Mouse (Mus musculus): ENCODE measurements around the gene Amotl2. TPM values are rescaled to one million over a fixed set of nuclear protein-coding genes. Genes with fewer than 3 reads are reported as not detected.

The Amotl2 gene
- polyA plus RNA-seq, 1 experiment from 2014 or later: 40.1 TPM

GRCm38 (mm10) chr9:102722750-102723149 lies 6.3 kb downstream of the Amotl2 start:
- no peaks in the 10 kb centered on the region for H3K27me3 ChIP-seq (ENCODE audit: control insufficient read depth, insufficient read depth, low read depth, low read length)
- H3K4me1 ChIP-seq (replicated peaks; ENCODE audit: control insufficient read depth, insufficient read depth, low read length): peaks cover 73% of the 10 kb centered on the region
- peak overlapping the region; percentile 44 for H3K9ac ChIP-seq (ENCODE audit: low read length)
- no peaks in the 10 kb centered on the region for H3K9me3 ChIP-seq (ENCODE audit: control insufficient read depth, low read length)
- H3K36me3 ChIP-seq (ENCODE audit: control insufficient read depth, insufficient read depth, low read length): peaks cover 53% of the 10 kb centered on the region
- peak overlapping the region; percentile 92; the same call in 1 of the 2 replicates for H3K4me2 ChIP-seq (ENCODE audit: low read depth, low read length)
- ATAC-seq (ENCODE audit: low read depth): no peak
- 0 out of 2 replicates have a peak overlapping the region, but pooled peaks have one; percentile 63 for H3K4me3 ChIP-seq (ENCODE audit: low read length)
- peak overlapping the region; percentile 90 for H3K27ac ChIP-seq (ENCODE audit: low read length)
- 59% methylated on average over 4 of the region's 4 CpGs for WGBS

DNA sequence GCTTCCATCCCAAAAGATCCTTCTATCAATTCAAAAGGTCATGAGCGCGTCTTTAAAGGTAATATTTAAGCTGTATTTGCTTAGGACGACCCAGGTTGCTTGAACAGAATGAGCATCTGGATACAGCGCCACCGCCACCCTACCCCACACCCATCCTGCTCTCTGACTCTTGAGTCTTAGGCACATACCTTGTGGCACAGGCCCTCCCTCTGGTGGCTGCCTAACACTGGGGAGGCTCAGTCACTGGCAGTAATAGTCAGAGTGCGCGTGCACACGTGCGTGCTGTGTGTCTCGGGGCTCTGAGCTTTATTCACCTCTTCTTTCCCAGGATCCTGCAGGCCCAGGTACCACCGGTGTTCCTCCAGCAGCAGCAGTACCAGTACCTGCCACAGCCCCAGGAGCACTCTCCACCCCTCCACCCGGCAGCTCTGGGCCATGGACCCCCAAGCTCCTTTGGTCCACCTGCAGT lies 6.8 kb downstream of the Amotl2 start:
- no peak for ATAC-seq (ENCODE audit: low read depth)
- peaks cover 59% of the 10 kb centered on the region for H3K36me3 ChIP-seq (ENCODE audit: control insufficient read depth, insufficient read depth, low read length)
- H3K4me3 ChIP-seq (ENCODE audit: low read length): no peak overlapping the region
- peak overlapping the region; percentile 90 for H3K27ac ChIP-seq (ENCODE audit: low read length)
- H3K9ac ChIP-seq (ENCODE audit: low read length): no peak overlapping the region; the same call in 1 of the 2 replicates
- WGBS: 59% methylated on average over 12 of the region's 12 CpGs
- no peaks in the 10 kb centered on the region for H3K9me3 ChIP-seq (ENCODE audit: control insufficient read depth, low read length)
- peaks cover 73% of the 10 kb centered on the region for H3K4me1 ChIP-seq (replicated peaks; ENCODE audit: control insufficient read depth, insufficient read depth, low read length)
- no peaks in the 10 kb centered on the region for H3K27me3 ChIP-seq (ENCODE audit: control insufficient read depth, insufficient read depth, low read depth, low read length)
- H3K4me2 ChIP-seq (ENCODE audit: low read depth, low read length): no peak overlapping the region

DNA sequence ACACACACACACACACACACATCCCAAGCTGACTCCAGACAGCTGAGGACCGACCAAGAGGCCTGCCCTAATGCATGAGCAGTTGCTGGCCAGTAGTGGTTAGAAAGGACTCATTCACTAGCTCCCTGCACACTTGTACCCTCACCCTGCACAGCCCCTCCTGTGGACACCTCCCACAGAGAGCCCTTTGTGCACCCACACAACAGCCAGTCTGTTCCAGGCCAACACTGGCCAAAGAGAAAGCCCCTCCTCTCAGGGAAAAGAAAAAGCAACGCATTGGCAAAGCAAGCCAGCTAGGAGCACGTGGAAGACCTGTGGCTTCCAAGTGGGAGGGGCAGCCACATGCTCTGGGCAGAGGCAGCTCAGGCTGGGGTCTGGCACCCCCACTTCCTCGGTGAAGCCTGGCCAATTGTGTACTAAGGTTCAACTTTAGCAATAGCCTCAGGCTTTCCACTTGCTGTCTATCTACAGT lies 7.6 kb downstream of the Amotl2 start:
- 25% methylated on average over 4 of the region's 4 CpGs for WGBS

GRCm38 (mm10) chr9:102724942-102725341 lies 8.5 kb downstream of the Amotl2 start:
- Histone ChIP-seq H3K27ac (ENCODE audit: low read length) (peak overlapping the region; percentile 90), H3K9ac (ENCODE audit: low read length) (peak overlapping the region; percentile 21; the same call in 1 of the 2 replicates), H3K27me3 (ENCODE audit: control insufficient read depth, insufficient read depth, low read depth, low read length) (no peaks in the 10 kb centered on the region), H3K9me3 (ENCODE audit: control insufficient read depth, low read length) (no peaks in the 10 kb centered on the region), H3K4me1 (replicated peaks; ENCODE audit: control insufficient read depth, insufficient read depth, low read length) (peaks cover 71% of the 10 kb centered on the region), H3K36me3 (ENCODE audit: control insufficient read depth, insufficient read depth, low read length) (peaks cover 75% of the 10 kb centered on the region), H3K4me2 (ENCODE audit: low read depth, low read length) (no peak overlapping the region), H3K4me3 (ENCODE audit: low read length) (no peak overlapping the region)
- ATAC-seq (ENCODE audit: low read depth): no peak
- WGBS: 77% methylated on average over 7 of the region's 7 CpGs

More for the DNA sequence above, 7.6 kb downstream of the Amotl2 start:
- peak overlapping the region; percentile 90 for H3K27ac ChIP-seq (ENCODE audit: low read length)
- peaks cover 73% of the 10 kb centered on the region for H3K4me1 ChIP-seq (replicated peaks; ENCODE audit: control insufficient read depth, insufficient read depth, low read length)
- no peak overlapping the region for H3K4me2 ChIP-seq (ENCODE audit: low read depth, low read length)
- no peaks in the 10 kb centered on the region for H3K9me3 ChIP-seq (ENCODE audit: control insufficient read depth, low read length)
- peaks cover 66% of the 10 kb centered on the region for H3K36me3 ChIP-seq (ENCODE audit: control insufficient read depth, insufficient read depth, low read length)
- no peak overlapping the region for H3K4me3 ChIP-seq (ENCODE audit: low read length)
- peak; percentile 18; the same call in 1 of the 2 replicates for ATAC-seq (ENCODE audit: low read depth)
- H3K9ac ChIP-seq (ENCODE audit: low read length): 0 out of 2 replicates have a peak overlapping the region, but pooled peaks have one; percentile 3
- no peaks in the 10 kb centered on the region for H3K27me3 ChIP-seq (ENCODE audit: control insufficient read depth, insufficient read depth, low read depth, low read length)

DNA sequence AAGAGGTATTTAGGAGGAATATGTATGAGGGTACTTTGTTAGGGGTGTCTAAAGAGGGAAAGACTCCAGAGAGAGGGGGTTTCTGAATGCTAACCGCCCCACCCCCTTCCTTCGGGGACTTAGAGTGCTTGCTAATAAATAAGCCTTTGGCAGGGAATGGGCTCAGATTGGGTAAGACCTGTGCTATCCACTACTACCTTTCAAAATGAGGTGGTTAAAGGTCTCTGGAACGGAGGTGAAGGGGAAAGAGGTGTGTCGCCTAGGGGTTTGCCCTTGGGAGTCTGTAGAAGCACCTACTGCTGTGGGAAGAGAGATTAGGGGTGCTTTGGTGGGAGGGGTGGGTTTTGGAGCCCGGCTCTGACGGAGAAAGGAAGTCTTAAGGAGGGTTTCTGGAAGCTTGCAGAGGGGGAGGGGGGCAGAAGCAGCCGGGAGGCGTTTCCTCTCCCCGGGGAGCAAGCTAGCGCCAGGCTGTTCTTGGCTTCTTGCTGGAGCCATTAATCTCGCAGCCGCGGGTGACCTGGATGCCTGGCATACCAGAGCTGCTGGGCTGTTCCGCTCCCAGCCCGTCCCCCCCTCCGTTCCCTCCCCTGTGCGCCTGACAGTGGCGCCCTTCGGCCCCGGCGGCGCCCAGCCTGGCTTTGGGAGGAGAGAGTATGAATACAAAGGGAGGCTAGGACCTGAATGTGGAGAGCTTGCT lies 9.6 kb downstream of the Amotl2 start:
- H3K36me3 ChIP-seq (ENCODE audit: control insufficient read depth, insufficient read depth, low read length): peaks cover 80% of the 10 kb centered on the region
- H3K27me3 ChIP-seq (ENCODE audit: control insufficient read depth, insufficient read depth, low read depth, low read length): no peaks in the 10 kb centered on the region
- H3K4me2 ChIP-seq (ENCODE audit: low read depth, low read length): peak overlapping the region; percentile 36
- ATAC-seq (ENCODE audit: low read depth): peak; percentile 93
- peaks cover 62% of the 10 kb centered on the region for H3K4me1 ChIP-seq (replicated peaks; ENCODE audit: control insufficient read depth, insufficient read depth, low read length)
- H3K27ac ChIP-seq (ENCODE audit: low read length): peak overlapping the region; percentile 90
- peak overlapping the region; percentile 13 for H3K4me3 ChIP-seq (ENCODE audit: low read length)
- H3K9ac ChIP-seq (ENCODE audit: low read length): peak overlapping the region; percentile 30
- H3K9me3 ChIP-seq (ENCODE audit: control insufficient read depth, low read length): no peaks in the 10 kb centered on the region
- WGBS: under 1% methylated on average over 21 of the region's 22 CpGs

DNA sequence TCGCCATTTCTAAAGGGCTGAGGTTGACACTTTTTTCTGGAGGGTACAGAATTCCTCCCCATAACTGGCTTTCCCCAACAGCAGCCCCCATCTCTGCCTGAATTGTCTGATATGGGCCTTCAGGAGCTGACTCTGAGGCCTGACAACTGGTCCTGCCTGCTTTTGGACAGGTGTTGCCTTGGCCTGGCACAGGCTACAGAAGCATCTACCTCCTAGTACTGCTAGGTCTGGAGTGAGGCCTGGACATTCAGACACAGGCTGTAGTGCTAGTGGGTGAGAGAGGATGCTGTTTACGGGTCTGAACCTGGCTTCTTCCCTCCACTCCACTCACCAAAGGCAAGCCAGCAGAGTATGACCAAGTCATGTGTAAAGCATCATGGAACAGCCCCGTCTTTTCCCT lies 10.3 kb downstream of the Amotl2 start:
- Histone ChIP-seq H3K9ac (ENCODE audit: low read length) (no peak overlapping the region), H3K27me3 (ENCODE audit: control insufficient read depth, insufficient read depth, low read depth, low read length) (no peaks in the 10 kb centered on the region), H3K9me3 (ENCODE audit: control insufficient read depth, low read length) (no peaks in the 10 kb centered on the region), H3K4me3 (ENCODE audit: low read length) (no peak overlapping the region), H3K36me3 (ENCODE audit: control insufficient read depth, insufficient read depth, low read length) (peaks cover 84% of the 10 kb centered on the region), H3K4me2 (ENCODE audit: low read depth, low read length) (peak overlapping the region; percentile 4), H3K4me1 (replicated peaks; ENCODE audit: control insufficient read depth, insufficient read depth, low read length) (peaks cover 62% of the 10 kb centered on the region), H3K27ac (ENCODE audit: low read length) (peak overlapping the region; percentile 90)
- ATAC-seq (ENCODE audit: low read depth): no peak
- WGBS: 54% methylated on average over 3 of the region's 3 CpGs

DNA sequence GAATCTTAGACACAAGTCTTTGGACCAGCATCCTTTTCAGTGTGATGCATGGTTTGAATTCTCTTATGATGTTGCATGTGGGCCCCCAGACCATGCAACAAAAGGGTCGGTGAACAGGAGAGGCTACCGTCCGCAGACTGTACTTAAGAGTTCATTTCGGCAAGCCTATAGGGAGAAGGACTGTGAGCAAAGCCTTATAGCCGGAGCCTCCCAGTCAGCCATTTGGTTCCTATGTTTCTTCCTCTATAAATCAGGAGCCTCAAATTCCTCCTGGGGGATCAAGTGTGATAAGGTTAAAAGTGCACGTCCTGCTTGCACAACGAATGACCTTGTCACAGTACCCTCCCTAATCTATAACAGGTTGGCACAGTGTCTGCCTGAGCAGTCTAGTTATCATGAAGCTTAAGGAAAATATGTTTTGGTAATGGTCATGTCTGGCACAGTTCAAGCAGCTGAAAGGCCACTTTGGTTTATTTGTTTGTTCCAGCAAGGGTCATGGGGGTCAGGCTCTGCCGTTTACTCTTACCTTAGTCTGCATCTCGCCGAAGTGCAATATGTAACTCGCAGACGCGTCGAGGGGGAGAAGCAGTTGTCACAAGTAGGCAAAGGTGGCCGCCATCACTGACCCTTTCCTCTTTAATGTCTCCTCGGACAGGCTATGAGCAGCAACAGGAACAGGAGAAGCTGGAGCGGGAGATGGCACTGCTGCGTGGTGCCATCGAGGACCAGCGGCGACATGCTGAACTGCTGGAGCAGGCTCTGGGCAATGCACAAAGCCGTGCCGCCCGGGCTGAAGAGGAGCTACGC lies 11.4 kb downstream of the Amotl2 start:
- no peak overlapping the region for H3K9ac ChIP-seq (ENCODE audit: low read length)
- H3K4me1 ChIP-seq (replicated peaks; ENCODE audit: control insufficient read depth, insufficient read depth, low read length): peaks cover 57% of the 10 kb centered on the region
- H3K9me3 ChIP-seq (ENCODE audit: control insufficient read depth, low read length): no peaks in the 10 kb centered on the region
- no peak overlapping the region for H3K27ac ChIP-seq (ENCODE audit: low read length)
- no peaks in the 10 kb centered on the region for H3K27me3 ChIP-seq (ENCODE audit: control insufficient read depth, insufficient read depth, low read depth, low read length)
- ATAC-seq (ENCODE audit: low read depth): no peak
- no peak overlapping the region for H3K4me3 ChIP-seq (ENCODE audit: low read length)
- WGBS: 78% methylated on average over 25 of the region's 25 CpGs
- no peak overlapping the region for H3K4me2 ChIP-seq (ENCODE audit: low read depth, low read length)
- peaks cover 87% of the 10 kb centered on the region for H3K36me3 ChIP-seq (ENCODE audit: control insufficient read depth, insufficient read depth, low read length)

DNA sequence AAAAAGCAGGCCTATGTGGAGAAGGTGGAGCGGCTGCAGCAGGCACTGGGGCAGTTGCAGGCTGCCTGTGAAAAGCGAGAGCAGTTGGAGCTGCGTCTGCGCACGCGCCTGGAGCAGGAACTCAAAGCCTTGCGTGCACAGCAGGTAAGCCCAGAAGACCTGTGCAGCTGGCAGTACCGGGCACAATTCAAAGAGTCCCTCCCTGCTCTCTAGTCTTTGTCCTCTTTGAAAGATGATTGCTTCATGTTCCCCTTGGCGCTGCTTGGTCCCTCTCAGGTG lies 11.9 kb downstream of the Amotl2 start:
- Histone ChIP-seq H3K4me2 (ENCODE audit: low read depth, low read length) (no peak overlapping the region), H3K4me1 (replicated peaks; ENCODE audit: control insufficient read depth, insufficient read depth, low read length) (peaks cover 52% of the 10 kb centered on the region), H3K9me3 (ENCODE audit: control insufficient read depth, low read length) (no peaks in the 10 kb centered on the region), H3K4me3 (ENCODE audit: low read length) (no peak overlapping the region), H3K27me3 (ENCODE audit: control insufficient read depth, insufficient read depth, low read depth, low read length) (no peaks in the 10 kb centered on the region), H3K36me3 (ENCODE audit: control insufficient read depth, insufficient read depth, low read length) (peaks cover 86% of the 10 kb centered on the region), H3K9ac (ENCODE audit: low read length) (no peak overlapping the region), H3K27ac (ENCODE audit: low read length) (no peak overlapping the region)
- 91% methylated on average over 9 of the region's 9 CpGs for WGBS
- ATAC-seq (ENCODE audit: low read depth): no peak
